Mouse (Mus musculus): ENCODE results near the gene Man1b1.

DNA sequence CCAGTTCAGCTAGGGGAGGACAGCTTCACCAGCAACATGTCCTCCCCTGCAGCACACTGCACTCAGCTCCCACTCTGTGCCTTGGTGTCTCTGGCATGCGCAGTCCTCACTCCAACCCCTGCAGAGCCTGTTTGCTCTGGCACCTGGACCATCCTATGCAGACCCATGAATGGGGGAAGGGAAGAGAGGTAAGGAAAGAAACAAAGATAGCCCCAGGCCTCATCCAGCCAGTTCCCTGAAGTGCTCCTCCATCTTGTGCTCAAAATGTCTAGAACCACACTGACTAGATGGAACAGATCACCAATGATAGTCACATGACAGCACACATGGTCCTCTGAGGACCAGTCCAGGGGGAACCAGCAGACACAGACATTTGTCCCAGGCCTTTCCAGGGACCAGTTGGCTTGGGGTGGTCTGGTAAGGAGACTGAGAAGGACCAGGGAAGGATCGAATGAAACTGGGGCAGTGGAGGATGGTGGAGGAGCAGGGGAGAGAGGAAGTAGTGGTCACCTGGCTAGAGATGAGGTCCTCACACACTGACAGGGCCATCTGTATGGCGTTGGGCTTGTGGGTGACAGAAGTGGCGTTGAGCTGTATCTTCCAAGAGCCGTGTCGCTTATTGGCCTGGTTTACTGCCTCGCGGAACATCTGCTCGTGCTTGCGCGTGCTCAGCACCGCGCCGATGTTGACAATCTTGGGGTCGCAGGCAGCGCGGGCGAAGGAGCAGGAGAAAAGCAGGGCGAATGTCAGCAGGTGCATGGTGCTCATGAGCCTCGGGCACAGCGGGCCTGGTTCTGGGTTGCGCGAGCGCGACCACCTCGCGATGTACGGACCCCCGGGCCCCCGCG, 13.8 kb upstream of the Man1b1 start:
- no peak for TF ChIP-seq CTCF (IDR thresholded peaks at IDR 0.05; ENCODE audit: extremely low read depth, insufficient read depth, insufficient read length, insufficient replicate concordance)
- TF ChIP-seq POLR2A (IDR thresholded peaks at IDR 0.05; ENCODE audit: low read depth, low read length): no peak

Measured in spleen, adult 2 months (tissue).